Mouse (Mus musculus) G1E (cell line): ENCODE results near the gene Cdc42bpb.

Experiments used
- CTCF ChIP-seq: IDR thresholded peaks from 2 replicates; pipeline ENCODE4 v1.5.1; 2012; ENCODE audit warnings: low read depth, low read length, inconsistent platforms, mixed read lengths
- GATA1 ChIP-seq: IDR thresholded peaks from 2 replicates; pipeline ENCODE4 v1.6.1; 2012; ENCODE audit warnings: borderline replicate concordance, low read length, inconsistent platforms, mixed read lengths
- GATA2 ChIP-seq: IDR thresholded peaks from 2 replicates; pipeline ENCODE4 v1.6.1; 2012; ENCODE audit warnings: low read depth, low read length, inconsistent platforms, borderline replicate concordance
- POLR2AphosphoS5 ChIP-seq: IDR thresholded peaks from 2 replicates; pipeline ENCODE4 v1.6.1; 2012; ENCODE audit warnings: low read depth, low read length, inconsistent platforms; ENCODE audit not compliant: insufficient replicate concordance
- TAL1 ChIP-seq: conservative IDR thresholded peaks from 2 replicates; pipeline ENCODE4 v1.6.1; 2012; ENCODE audit warnings: low read depth, low read length, inconsistent platforms, mixed read lengths

- TF ChIP-seq CTCF = no peak
- no peak for TF ChIP-seq GATA1
- TF ChIP-seq POLR2AphosphoS5 = no peak
- no peak for TF ChIP-seq TAL1
- TF ChIP-seq GATA2 = no peak
Measured at GRCm38 (mm10) chr12:111340692-111341091, 36.8 kb downstream of the Cdc42bpb start.
